Mouse (Mus musculus) C2C12 (cell line): ENCODE results near the gene Scpep1. TPM values are rescaled to one million over a fixed set of nuclear protein-coding genes. Genes with fewer than 3 reads are reported as not detected.

Experiments used
- H3K27me3 ChIP-seq: one replicate; pipeline ENCODE4 v1.6.1; 2011; ENCODE audit not compliant: control insufficient read depth, insufficient read depth, insufficient read length
- H3K36me3 ChIP-seq: one replicate; pipeline ENCODE4 v1.6.1; 2011; ENCODE audit not compliant: control insufficient read depth, insufficient read depth
- H3K4me3 ChIP-seq: one replicate; pipeline ENCODE4 v1.5.1; 2011; ENCODE audit warnings: mild to moderate bottlenecking, control low read depth; ENCODE audit not compliant: poor library complexity, insufficient read depth, severe bottlenecking
- H3K79me2 ChIP-seq: one replicate; pipeline ENCODE4 v1.6.1; 2011; ENCODE audit not compliant: control insufficient read depth, insufficient read depth
- H3K79me3 ChIP-seq: one replicate; pipeline ENCODE4 v1.6.1; 2011; ENCODE audit warnings: low read depth, control low read depth
- H3ac ChIP-seq: one replicate; pipeline ENCODE3; 2011; ENCODE audit warnings: low read depth; ENCODE audit not compliant: control insufficient read depth, insufficient read length
- CEBPB ChIP-seq: IDR thresholded peaks from one replicate; pipeline ENCODE4 v1.6.1; 2011; ENCODE audit warnings: low read depth, mild to moderate bottlenecking, control low read depth, moderate library complexity
- CTCF ChIP-seq: IDR thresholded peaks from one replicate; pipeline ENCODE4 v1.5.1; 2011; ENCODE audit not compliant: control insufficient read depth, insufficient read depth, insufficient read length
- FOSL1 ChIP-seq: IDR thresholded peaks from one replicate; pipeline ENCODE4 v1.8.0; 2011; ENCODE audit warnings: mild to moderate bottlenecking, low read length; ENCODE audit not compliant: poor library complexity, insufficient read depth, severe bottlenecking
- MAX ChIP-seq: IDR thresholded peaks from one replicate; pipeline ENCODE4 v1.6.1; 2011; ENCODE audit warnings: mild to moderate bottlenecking, control low read depth
- MYOD1 ChIP-seq: IDR thresholded peaks from one replicate; pipeline ENCODE4 v1.6.1; 2011; ENCODE audit warnings: low read depth; ENCODE audit not compliant: control insufficient read depth, insufficient read length
- MYOG ChIP-seq: IDR thresholded peaks from one replicate; pipeline ENCODE4 v1.6.1; 2011; ENCODE audit not compliant: control insufficient read depth, insufficient read length; ENCODE audit errors: extremely low read depth
- USF1 ChIP-seq: IDR thresholded peaks from one replicate; pipeline ENCODE4 v1.6.1; 2011; ENCODE audit warnings: low read depth, mild to moderate bottlenecking, control low read depth, moderate library complexity
- polyA plus RNA-seq: library from polyadenylated mRNA; unstranded; fragments of >200 nt; fragmentation: generic; extraction: Trizol; gene quantifications from one replicate; pipeline ENCODE4 v1.2.1, GENCODE M21; 2012; ENCODE audit warnings: missing spikeins

Scpep1 gene
- polyA plus RNA-seq, 1 experiment, result 84.9 TPM

DNA sequence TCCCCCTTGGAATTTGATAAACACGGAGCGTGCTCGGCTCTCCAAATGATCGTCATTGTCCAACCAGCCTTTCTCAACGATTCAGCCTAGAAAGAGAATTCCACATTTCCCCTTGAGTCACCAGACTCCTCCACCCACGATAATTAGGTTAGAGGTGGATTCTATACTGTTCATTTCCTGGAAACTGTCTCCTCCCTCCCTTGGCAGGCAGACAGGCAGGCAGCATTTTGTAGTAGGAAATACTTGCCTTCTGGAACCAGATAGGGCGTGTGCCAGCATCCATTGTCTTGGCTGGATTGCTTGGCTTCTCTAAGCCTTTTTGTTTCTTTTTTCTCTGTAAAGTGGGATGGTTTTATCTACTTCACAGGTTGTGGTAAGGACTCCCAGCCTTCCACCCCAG, 41.2 kb upstream of the Scpep1 start:
- Histone ChIP-seq H3K36me3 (no peaks in the 10 kb centered on the region), H3ac (no peak overlapping the region), H3K4me3 (no peak overlapping the region), H3K27me3 (no peaks in the 10 kb centered on the region), H3K79me3 (peaks cover 9% of the 10 kb centered on the region), H3K79me2 (peaks cover 21% of the 10 kb centered on the region)
- no peak for TF ChIP-seq CEBPB
- TF ChIP-seq MYOG, result no peak
- no peak for TF ChIP-seq CTCF
- TF ChIP-seq MYOD1, result no peak
- TF ChIP-seq FOSL1, result no peak
- TF ChIP-seq MAX, result no peak
- TF ChIP-seq USF1, result no peak

DNA sequence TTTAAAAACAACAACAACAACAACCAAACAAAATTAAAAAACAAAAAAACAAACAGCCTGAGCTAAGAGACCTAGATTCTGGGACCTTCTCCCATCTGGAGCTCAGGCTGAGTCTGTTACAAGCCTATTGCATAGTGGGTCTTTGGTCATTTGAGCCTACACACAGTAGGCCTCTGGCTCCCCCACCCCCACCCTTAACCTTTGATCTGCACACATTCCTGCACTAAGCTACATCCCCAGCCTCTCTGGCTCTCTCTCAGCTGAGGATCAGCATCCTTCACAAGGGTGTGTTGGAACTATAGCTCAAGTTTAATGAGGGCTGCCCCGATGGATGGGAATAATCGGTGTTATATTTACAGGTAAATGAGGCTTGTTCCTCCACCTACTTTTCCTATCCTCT, 40.4 kb upstream of the Scpep1 start:
- TF ChIP-seq CTCF, result no peak
- no peak for TF ChIP-seq FOSL1
- TF ChIP-seq MAX, result no peak
- Histone ChIP-seq H3K79me3 (peaks cover 9% of the 10 kb centered on the region), H3K79me2 (peaks cover 13% of the 10 kb centered on the region), H3K27me3 (no peaks in the 10 kb centered on the region), H3ac (no peak overlapping the region), H3K36me3 (no peaks in the 10 kb centered on the region), H3K4me3 (no peak overlapping the region)

DNA sequence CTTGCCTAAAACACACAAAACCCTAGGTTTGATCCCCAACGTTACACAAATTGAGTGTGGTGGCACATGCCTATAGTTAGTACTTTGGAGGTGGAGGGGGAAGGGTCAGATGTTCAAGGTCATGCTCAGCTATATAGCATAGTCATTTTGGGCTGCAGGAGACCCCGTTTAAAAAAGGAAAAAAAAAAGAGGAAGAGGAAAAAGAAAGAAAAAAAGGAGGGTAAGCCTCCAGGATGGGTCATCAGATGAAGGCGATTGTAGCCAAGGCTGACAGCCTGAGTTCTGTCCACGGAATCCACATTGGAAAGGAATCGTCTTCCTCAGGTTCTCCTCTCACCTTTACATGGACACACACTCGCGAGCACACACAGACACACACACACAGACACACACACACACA, 39.2 kb upstream of the Scpep1 start:
- Histone ChIP-seq H3K79me3 (peaks cover under 1% of the 10 kb centered on the region), H3ac (no peak overlapping the region), H3K27me3 (no peaks in the 10 kb centered on the region), H3K36me3 (no peaks in the 10 kb centered on the region), H3K79me2 (peaks cover 2% of the 10 kb centered on the region), H3K4me3 (no peak overlapping the region)
- no peak for TF ChIP-seq CTCF
- no peak for TF ChIP-seq MYOG
- no peak for TF ChIP-seq USF1
- TF ChIP-seq MAX, result no peak
- no peak for TF ChIP-seq CEBPB
- no peak for TF ChIP-seq MYOD1
- no peak for TF ChIP-seq FOSL1

DNA sequence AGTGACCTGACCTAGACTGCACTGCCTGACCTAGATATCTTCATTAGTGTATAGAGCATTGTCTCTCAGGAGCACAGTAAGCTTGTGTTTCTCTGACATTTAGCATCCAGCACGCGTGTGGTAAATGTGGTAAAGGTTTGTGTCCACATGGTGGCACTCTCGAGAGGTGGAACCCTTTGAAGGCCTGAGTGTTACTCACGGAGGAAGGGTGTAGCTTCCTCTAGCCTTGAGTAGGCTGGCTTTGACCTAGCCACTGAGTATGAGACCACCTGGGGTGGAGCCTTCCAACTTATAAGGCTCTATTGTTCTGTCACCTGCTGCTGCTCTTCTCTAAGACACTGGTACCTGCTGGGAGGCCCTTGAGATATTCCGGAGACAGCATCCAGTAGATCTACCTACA, 38.4 kb upstream of the Scpep1 start:
- Histone ChIP-seq H3K36me3 (no peaks in the 10 kb centered on the region), H3K79me2 (no peaks in the 10 kb centered on the region), H3K4me3 (no peak overlapping the region), H3ac (no peak overlapping the region), H3K79me3 (no peaks in the 10 kb centered on the region), H3K27me3 (no peaks in the 10 kb centered on the region)
- TF ChIP-seq CTCF (peak; percentile 34), CEBPB (no peak), MAX (no peak)

DNA sequence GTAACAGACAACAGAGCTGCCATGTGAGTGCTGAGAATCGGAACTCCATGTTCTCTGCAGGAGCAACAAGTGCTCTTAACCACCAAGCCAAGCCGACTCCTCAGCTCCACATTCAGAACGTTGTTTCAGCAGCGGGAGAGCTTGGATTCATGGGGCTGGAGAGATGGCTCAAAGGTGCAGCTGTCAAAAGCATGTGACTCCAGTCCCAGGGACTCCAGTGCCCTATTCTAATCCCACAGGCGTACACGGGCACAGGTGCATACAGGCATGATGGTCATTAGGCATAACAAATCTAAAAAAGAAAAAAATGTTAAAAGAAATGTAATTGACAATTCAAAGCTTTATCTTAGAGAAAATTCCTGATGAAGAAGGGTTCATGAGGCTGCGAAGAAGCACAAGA, 37.9 kb upstream of the Scpep1 start:
- TF ChIP-seq MYOG (no peak), MYOD1 (no peak)
- Histone ChIP-seq H3K36me3 (no peaks in the 10 kb centered on the region), H3ac (no peak overlapping the region), H3K27me3 (no peaks in the 10 kb centered on the region), H3K79me3 (no peaks in the 10 kb centered on the region), H3K79me2 (no peaks in the 10 kb centered on the region), H3K4me3 (no peak overlapping the region)

DNA sequence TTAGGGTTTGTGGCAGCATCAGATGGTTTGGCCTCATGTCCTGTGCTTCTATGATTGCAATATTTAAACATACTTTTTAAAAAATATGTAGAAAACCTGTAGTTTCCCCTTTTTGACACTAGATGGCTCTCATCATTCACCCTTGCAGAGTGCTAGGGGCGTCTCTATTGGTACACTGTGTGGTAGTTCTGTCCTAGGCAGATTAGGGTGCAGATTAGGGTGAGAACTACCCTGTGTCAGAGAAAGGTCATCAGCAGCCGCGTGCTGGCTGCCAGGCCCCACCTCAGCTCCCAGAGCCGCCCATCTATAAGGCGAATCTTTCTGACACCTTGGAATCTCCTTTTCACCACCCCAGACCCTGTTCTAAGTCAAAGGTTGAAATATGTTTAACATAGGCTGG, 34.3 kb upstream of the Scpep1 start:
- peaks cover 10% of the 10 kb centered on the region for H3K36me3 ChIP-seq

More for the DNA sequence above, 34.3 kb upstream of the Scpep1 start:
- H3K79me2 ChIP-seq, result no peaks in the 10 kb centered on the region
- no peak overlapping the region for H3K4me3 ChIP-seq
- no peak overlapping the region for H3ac ChIP-seq
- H3K27me3 ChIP-seq, result no peaks in the 10 kb centered on the region
- no peaks in the 10 kb centered on the region for H3K79me3 ChIP-seq
- no peak for TF ChIP-seq CTCF
- no peak for TF ChIP-seq CEBPB
- TF ChIP-seq MAX, result no peak
- TF ChIP-seq MYOG, result no peak
- TF ChIP-seq FOSL1, result no peak
- TF ChIP-seq MYOD1, result no peak
- TF ChIP-seq USF1, result no peak
